Mouse (Mus musculus): ENCODE measurements around the gene Cd47. TPM values are rescaled to one million over a fixed set of nuclear protein-coding genes. Genes with fewer than 3 reads are reported as not detected.

Cd47 gene
- total and polyA plus RNA-seq, 3 experiments = 102 to 277 (median 142) TPM

- TF ChIP-seq NELFE (IDR thresholded peaks at IDR 0.05; ENCODE audit: low read depth, low read length) (no peak), TBP (conservative IDR thresholded peaks at IDR 0.05; ENCODE audit: low read depth, low read length) (no peak), ETS1 (conservative IDR thresholded peaks at IDR 0.05; ENCODE audit: low read depth, low read length) (no peak), IRF4 (IDR thresholded peaks at IDR 0.05; ENCODE audit: low read depth, low read length) (no peak), CHD1 (IDR thresholded peaks at IDR 0.05; ENCODE audit: low read depth, low read length) (no peak), POLR2A (IDR thresholded peaks at IDR 0.05; ENCODE audit: low read depth, low read length) (0 out of 2 replicates have a peak, but pooled peaks have one; percentile 5), ZNF384 (IDR thresholded peaks at IDR 0.05; ENCODE audit: low read depth, low read length) (no peak), RAD21 (IDR thresholded peaks at IDR 0.05; ENCODE audit: low read depth, low read length) (peak; percentile 34), RCOR1 (conservative IDR thresholded peaks at IDR 0.05; ENCODE audit: low read depth, low read length) (no peak), POLR2AphosphoS2 (IDR thresholded peaks at IDR 0.05; ENCODE audit: low read depth, low read length) (no peak), JUND (conservative IDR thresholded peaks at IDR 0.05; ENCODE audit: low read depth, low read length) (0 out of 2 replicates have a peak, but pooled peaks have one; percentile 36), USF1 (IDR thresholded peaks at IDR 0.05; ENCODE audit: low read depth, low read length) (no peak)
These were observed 146.7 kb downstream of the Cd47 start (continued) for GRCm38 (mm10) chr16:49947049-49947448.

- no peaks in the 10 kb centered on the region for H3K27me3 ChIP-seq (replicated peaks)
- peaks cover 31% of the 10 kb centered on the region for H3K79me2 ChIP-seq (replicated peaks; ENCODE audit: control insufficient read depth, extremely low read depth, insufficient read depth, poor library complexity, severe bottlenecking)
- TF ChIP-seq EP300 (IDR thresholded peaks at IDR 0.05; ENCODE audit: low read length) (no peak), RCOR1 (conservative IDR thresholded peaks at IDR 0.05; ENCODE audit: low read depth, low read length) (no peak), JUND (conservative IDR thresholded peaks at IDR 0.05; ENCODE audit: low read depth, low read length) (no peak), ZNF384 (IDR thresholded peaks at IDR 0.05; ENCODE audit: low read depth, low read length) (no peak), JUN (IDR thresholded peaks at IDR 0.05; ENCODE audit: insufficient read depth, low read depth, low read length) (no peak), CHD1 (IDR thresholded peaks at IDR 0.05; ENCODE audit: low read depth, low read length) (no peak), MAZ (IDR thresholded peaks at IDR 0.05; ENCODE audit: low read depth, low read length) (no peak), KAT2A (IDR thresholded peaks at IDR 0.05; ENCODE audit: insufficient replicate concordance, low read length) (no peak), UBTF (IDR thresholded peaks at IDR 0.05; ENCODE audit: low read depth, low read length) (no peak), USF2 (conservative IDR thresholded peaks at IDR 0.05; ENCODE audit: low read depth, low read length) (no peak), MAFK (IDR thresholded peaks at IDR 0.05; ENCODE audit: insufficient replicate concordance, low read length) (no peak), ETS1 (conservative IDR thresholded peaks at IDR 0.05; ENCODE audit: low read depth, low read length) (no peak), HCFC1 (IDR thresholded peaks at IDR 0.05; ENCODE audit: low read depth, low read length) (no peak), ZKSCAN1 (IDR thresholded peaks at IDR 0.05; ENCODE audit: borderline replicate concordance, low read depth, low read length) (no peak), TCF12 (IDR thresholded peaks at IDR 0.05; ENCODE audit: low read depth, low read length) (no peak), BHLHE40 (IDR thresholded peaks at IDR 0.05; ENCODE audit: low read depth, low read length) (no peak), MXI1 (IDR thresholded peaks at IDR 0.05; ENCODE audit: low read depth, low read length) (no peak), NELFE (IDR thresholded peaks at IDR 0.05; ENCODE audit: low read depth, low read length) (no peak)
- peaks cover 5% of the 10 kb centered on the region for H3K9me3 ChIP-seq (replicated peaks; ENCODE audit: low read length)
- no peak overlapping the region for H3K27ac ChIP-seq (ENCODE audit: insufficient read depth, low read depth)
- H3K9ac ChIP-seq (ENCODE audit: insufficient read depth, low read depth) = no peak overlapping the region
- in situ Hi-C loops (cut with MboI; ENCODE audit: low pct_ligation_motif_present, low pct_unique_long_range_greater_than_20kb, low sequenced_read_pairs) (no loop called here), dilution Hi-C loops (cut with MboI; ENCODE audit: extremely low pct_ligation_motif_present, extremely low pct_unique_long_range_greater_than_20kb, low sequenced_read_pairs) (no loop called here)
- DNase-seq (ENCODE audit: extremely low read depth) = no peak
- H3K4me1 ChIP-seq (ENCODE audit: control insufficient read depth in 1 of 2, insufficient read depth in 2 of 2) = peaks cover 32 to 60% of the 10 kb centered on the region in 2 experiments
- no peak overlapping the region for H3K4me3 ChIP-seq (replicated peaks in 1 of 3; ENCODE audit: low read depth in 2 of 3, low read length in 2 of 3, poor library complexity in 1 of 3)
- peaks cover 37% of the 10 kb centered on the region in 2 experiments for H3K36me3 ChIP-seq (replicated peaks in 1 of 2; ENCODE audit: control insufficient read depth in 1 of 2, insufficient read depth in 1 of 2, low read length in 1 of 2)
- H3K4me2 ChIP-seq (ENCODE audit: insufficient read depth, low read depth, poor library complexity, severe bottlenecking) = no peak overlapping the region
These were observed 147.3 kb downstream of the Cd47 start for GRCm38 (mm10) chr16:49947610-49948009.
